Mouse (Mus musculus) gastrocnemius, postnatal 25 days (tissue): ENCODE measurements around the gene Ctnna3. TPM values are rescaled to one million over a fixed set of nuclear protein-coding genes. Genes with fewer than 3 reads are reported as not detected.
"Not testable (repeated sequence)": the region's sequence is repeated elsewhere in the genome, so short reads cannot be mapped to it uniquely, and the experiment has no call there.

ENCODE experiments used
- DNase-seq: peaks from one replicate; pipeline ENCODE4 v3.0.0; 2022
- total RNA-seq, 2 experiments: library from RNA; stranded (reverse); gene quantifications; 1 replicate in 1 of 2; 2 replicates in 1 of 2; pipeline ENCODE4 v1.2.3; 2021

Gene Ctnna3
- total RNA-seq, 2 experiments from 2014 or later, result 11.0 to 15.8 TPM

DNA sequence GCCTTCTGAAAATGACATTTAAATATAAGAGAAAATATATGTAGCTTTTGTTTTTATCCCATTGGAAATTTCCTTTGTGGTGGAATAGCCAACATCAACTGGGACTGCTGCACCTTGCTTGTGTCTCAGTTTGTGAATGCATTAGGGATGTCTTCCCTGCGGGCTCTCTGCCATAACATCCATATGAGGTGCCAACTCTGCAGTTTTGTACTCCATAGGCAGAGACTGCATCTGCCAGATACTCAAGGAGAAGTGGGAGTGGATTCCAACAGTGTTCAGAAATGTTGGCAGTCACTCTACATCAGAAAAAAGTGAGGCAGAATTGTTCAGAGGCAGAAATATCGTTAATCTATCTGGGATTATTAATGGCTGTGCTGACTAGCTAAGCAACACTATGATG is 1158.2 kb downstream of the Ctnna3 start:
- DNase-seq, result no peak

- no peak for DNase-seq
These were observed 1206.9 kb downstream of the Ctnna3 start for GRCm38 (mm10) chr10:64636760-64637159.

DNA sequence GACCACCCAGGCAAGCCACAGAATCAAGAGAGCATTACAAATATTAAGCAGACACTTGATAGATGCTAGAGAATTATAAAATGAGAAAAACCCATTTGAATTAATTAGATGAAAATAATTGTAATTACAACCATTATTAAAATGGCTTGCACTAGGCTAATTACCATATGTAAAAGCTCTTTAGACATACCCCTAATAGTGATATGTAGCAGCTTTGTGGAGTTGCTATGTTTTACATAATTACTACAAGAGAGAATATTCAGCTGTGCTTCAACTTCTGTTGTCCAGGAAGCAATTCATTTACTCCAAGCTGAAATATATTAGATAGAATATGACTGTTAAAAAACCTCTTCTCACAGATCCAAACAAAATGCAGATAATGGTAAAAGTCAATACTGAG is 1209.2 kb downstream of the Ctnna3 start:
- no peak for DNase-seq

- DNase-seq, result no peak
These were observed 1211.2 kb downstream of the Ctnna3 start for GRCm38 (mm10) chr10:64641093-64641492.

DNA sequence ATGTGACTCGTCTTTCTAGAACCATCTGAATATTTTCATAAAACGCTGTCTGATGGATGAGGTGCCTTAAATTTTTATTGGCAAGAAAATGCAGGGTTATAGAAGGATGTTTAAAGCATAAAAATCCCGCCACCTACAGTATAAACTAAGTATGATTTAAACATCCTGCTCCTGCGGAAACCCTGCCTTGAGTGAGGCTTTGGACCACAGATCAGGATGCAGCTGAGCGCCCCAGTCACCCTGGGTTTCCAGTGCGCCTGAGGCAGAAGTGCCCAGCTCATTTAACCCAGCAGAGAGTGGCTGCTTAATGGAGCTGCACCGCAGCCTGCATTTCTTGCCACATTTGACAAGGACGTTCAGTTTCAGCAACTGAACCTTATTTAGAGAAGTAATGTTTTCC is 1211.7 kb downstream of the Ctnna3 start:
- no peak for DNase-seq

DNA sequence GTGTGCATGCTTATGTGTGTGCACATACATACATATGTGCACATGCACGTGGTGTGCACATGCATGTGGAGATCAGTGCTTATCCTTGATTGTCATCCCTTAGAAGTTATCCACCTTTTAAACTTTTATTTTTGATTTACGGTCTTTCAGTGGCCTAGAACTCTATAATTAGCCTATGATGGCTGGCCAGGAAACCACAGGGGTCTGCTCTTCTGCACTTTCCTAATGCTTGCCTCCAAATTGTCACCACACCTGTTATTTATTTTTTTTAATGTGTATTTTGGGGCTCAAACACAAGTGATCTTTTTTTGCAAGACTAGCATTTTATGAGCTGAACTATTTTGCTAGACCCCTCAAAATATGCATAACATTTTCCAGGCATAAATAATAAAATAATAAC is 1214.1 kb downstream of the Ctnna3 start:
- no peak for DNase-seq

- no peak for DNase-seq
These were observed 1231.3 kb downstream of the Ctnna3 start for GRCm38 (mm10) chr10:64661190-64661589.

DNA sequence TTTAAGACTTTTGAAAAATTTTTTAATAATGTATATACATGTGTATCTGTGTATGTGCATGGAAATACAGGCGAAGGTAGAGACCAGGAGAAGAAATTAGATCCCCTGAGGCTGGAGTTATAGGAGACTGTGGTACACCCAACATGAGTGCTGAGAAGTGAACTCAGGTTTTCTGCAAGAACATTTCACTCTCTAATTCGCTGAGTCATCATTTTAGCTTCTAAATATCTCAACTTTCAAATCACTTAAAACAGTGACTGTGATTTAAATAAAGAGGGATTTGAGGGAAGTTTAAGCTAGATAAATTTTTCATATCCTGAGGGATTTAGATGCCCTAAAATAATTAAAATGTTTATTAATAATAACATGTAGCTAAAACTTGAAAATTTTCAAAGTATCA is 1241.6 kb downstream of the Ctnna3 start:
- no peak for DNase-seq

GRCm38 (mm10) chr10:64675796-64676195 is 1245.9 kb downstream of the Ctnna3 start:
- DNase-seq, result no peak

- no peak for DNase-seq
These were observed 1280.1 kb downstream of the Ctnna3 start for GRCm38 (mm10) chr10:64710017-64710416.

DNA sequence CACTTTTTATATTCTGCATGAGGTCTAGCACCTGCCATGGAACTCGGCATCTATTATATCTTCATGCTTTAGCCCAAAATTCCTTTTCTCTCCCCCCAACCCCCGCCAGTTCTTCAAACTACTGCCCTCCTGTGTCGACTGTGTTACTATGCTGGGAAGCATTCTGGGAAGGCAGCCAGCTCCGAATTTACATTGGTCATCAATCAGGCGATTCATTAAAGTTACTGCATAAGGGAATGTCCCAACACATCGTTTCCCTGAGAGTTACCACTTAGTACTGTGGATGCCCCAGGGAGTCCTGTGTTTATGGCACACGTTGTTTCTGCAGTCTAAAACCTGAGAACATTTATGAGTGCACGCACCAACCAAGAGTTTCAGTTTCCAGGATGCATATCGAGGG is 1288.1 kb downstream of the Ctnna3 start:
- no peak for DNase-seq

DNA sequence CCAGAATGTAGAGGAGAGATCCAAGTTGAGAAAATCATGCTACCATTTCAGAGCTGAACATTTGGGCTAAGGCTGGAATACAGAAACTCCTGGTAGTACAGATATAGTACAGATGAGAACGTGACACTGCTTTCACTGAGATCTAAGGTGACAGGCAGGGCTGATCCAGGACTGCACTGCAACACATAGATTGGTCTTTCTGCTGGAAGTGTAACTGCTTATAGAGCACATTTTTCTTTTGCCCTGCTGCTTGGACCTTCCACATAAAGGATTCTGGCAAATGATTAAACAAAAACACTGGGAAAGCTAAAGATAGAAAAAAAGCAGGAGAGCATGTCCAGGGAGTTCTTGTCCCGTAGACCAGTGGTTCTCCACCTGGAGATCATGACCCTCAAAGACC is 1305.8 kb downstream of the Ctnna3 start:
- no peak for DNase-seq

- no peak for DNase-seq
These were observed 1306.7 kb downstream of the Ctnna3 start for GRCm38 (mm10) chr10:64736616-64737015.

- DNase-seq, result not testable (repeated sequence)
These were observed 1311.8 kb downstream of the Ctnna3 start for GRCm38 (mm10) chr10:64741721-64742120.

DNA sequence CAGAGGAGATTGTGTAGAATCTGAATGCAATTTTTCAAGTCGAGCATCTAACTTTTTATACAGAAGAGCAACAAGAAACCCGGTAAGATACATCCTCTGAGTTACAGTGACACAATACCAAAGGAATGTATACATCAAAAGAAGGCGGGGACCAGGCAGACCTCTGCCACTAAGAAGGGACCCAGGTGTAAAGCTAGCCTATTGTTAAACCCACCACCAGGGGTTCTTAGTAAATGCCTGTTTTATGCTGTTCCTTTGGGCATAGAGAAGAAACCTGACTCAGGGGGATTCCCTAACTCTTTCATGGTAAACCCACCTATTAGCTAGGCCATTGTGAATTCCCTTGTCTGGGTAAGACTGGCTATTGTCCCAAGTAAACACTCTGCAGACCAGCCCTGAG is 1314.2 kb downstream of the Ctnna3 start:
- DNase-seq, result not testable (repeated sequence)

- DNase-seq, result no peak
These were observed 1318.8 kb downstream of the Ctnna3 start for GRCm38 (mm10) chr10:64748651-64749050.

GRCm38 (mm10) chr10:64750791-64751190 is 1320.9 kb downstream of the Ctnna3 start:
- no peak for DNase-seq

DNA sequence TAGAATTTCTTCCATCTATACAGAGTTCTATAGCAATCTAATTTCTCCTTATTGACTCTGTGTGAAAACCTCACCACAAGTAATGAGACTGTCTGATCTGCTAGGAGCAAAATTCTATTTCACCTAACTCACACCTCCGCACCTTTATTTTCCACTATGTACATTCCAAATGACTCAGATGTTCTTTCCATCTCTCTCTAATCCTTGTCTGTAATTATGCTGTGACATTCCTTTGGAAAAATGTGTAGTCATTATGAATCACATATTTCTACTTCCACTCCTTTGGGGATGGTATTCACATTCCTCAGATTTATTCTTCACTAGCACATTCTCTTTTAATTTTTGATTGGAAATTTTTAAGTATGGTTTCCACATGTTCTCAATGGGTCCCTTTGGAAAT is 1406.4 kb downstream of the Ctnna3 start:
- DNase-seq, result no peak

DNA sequence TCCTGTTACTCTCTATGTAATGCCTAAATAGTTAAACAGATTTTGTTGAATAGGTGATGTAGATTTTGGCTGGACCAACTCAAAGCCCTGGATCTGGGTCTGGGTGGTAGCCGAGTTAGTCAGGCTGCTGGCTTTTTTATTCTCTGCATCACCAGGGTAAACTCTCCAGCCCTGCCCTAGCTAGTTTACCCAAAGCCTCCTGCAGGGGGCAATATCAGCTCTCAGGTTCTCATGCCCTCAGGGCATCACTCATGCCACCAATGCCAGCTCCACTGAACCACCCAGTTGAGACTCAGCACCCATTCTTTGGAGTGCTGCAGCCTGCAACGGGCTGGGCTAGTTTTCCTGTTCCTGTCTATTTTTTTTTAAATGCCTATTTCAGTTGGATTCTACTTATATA is 1431.5 kb downstream of the Ctnna3 start:
- DNase-seq, result no peak

GRCm38 (mm10) chr10:64870888-64871287 is 1441.0 kb downstream of the Ctnna3 start:
- DNase-seq, result no peak

DNA sequence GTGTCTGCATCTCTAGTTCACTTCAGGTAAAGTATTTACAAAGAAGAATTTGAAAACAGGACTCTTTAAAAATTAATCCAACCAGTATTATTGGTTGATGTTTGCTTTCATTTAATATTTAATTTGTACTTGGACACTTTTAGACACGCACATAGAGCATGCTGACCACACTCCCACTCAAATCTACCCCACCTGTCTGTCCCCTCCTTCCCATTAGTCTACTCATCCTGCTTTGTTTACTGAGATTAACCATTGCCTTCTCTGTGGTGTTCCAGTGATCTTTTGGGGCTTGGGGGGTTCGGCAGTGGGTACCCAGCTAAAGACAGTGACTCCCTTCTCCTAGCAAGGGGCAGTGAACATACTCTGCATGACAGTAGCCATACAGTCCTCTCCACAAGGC is 1446.6 kb downstream of the Ctnna3 start:
- DNase-seq, result no peak

DNA sequence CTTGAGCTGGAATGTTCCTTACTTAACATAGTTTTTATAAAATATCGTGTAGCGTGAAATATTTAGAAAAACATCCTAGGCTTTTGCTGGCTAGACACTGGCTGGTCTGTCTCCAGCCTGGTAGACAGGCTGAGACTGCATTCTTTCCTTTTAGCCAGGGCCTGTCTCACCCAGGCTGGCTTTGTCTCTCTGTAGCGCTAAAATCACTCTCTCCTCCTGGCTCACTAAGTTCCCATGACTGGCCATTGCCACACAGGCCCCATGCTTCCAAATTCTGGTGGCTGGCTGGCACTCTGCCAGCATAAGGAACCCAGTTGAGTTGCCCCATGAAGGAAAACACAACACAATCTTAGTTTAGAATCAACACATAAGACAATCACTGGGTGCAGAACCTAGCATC is 1450.0 kb downstream of the Ctnna3 start:
- DNase-seq, result no peak

- DNase-seq, result no peak
These were observed 1457.0 kb downstream of the Ctnna3 start for GRCm38 (mm10) chr10:64886946-64887345.

GRCm38 (mm10) chr10:64892458-64892857 is 1462.6 kb downstream of the Ctnna3 start:
- no peak for DNase-seq

DNA sequence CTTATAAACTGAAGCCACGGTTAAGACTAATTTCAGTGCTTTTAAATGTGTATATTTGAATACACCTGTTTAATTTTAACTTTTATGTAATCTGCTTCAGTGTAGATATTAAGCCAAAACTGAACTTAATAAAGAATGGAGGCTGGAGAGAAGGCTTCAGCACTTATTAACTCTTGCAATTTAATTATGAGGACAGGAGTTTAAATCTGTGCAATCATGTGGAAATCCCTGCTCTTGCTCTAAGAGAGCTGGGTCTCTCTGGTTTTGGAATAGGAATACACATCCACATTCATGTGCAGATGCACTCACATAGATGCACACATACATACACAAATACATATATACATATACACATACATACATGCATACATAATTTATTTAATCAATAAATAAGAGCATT is 1468.8 kb downstream of the Ctnna3 start:
- DNase-seq, result no peak
